Mouse (Mus musculus) myocyte (in vitro differentiated cells): Measurements from ENCODE around the gene Mrpl45. TPM values are rescaled to one million over a fixed set of nuclear protein-coding genes. Genes with fewer than 3 reads are reported as not detected.

ENCODE experiments used
- H3K27me3 ChIP-seq: one replicate; pipeline ENCODE4 v1.6.1; 2011; ENCODE audit not compliant: control insufficient read depth, insufficient read depth, insufficient read length
- H3K36me3 ChIP-seq: one replicate; pipeline ENCODE4 v1.6.1; 2011; ENCODE audit not compliant: control insufficient read depth, insufficient read depth
- H3K4me2 ChIP-seq: one replicate; pipeline ENCODE4 v1.6.1; 2011; ENCODE audit warnings: low read depth, control low read depth
- H3K4me3 ChIP-seq: one replicate; pipeline ENCODE4 v1.5.1; 2011; ENCODE audit warnings: mild to moderate bottlenecking, control low read depth, moderate library complexity
- H3K79me2 ChIP-seq: one replicate; pipeline ENCODE4 v1.6.1; 2011; ENCODE audit not compliant: control insufficient read depth, insufficient read depth
- H3ac ChIP-seq: one replicate; pipeline ENCODE4 v1.6.1; 2011; ENCODE audit not compliant: control insufficient read depth, insufficient read length
- CEBPB ChIP-seq: IDR thresholded peaks from 2 replicates; pipeline ENCODE4 v1.6.1; 2011; ENCODE audit warnings: mild to moderate bottlenecking, moderate library complexity; ENCODE audit not compliant: poor library complexity, insufficient read depth, severe bottlenecking
- E2F4 ChIP-seq: IDR thresholded peaks from one replicate; pipeline ENCODE4 v1.6.1; 2011; ENCODE audit warnings: mild to moderate bottlenecking, control low read depth, moderate library complexity; ENCODE audit not compliant: insufficient read depth
- MAX ChIP-seq: IDR thresholded peaks from one replicate; pipeline ENCODE4 v1.6.1; 2011; ENCODE audit warnings: low read depth, mild to moderate bottlenecking, control low read depth
- MYOD1 ChIP-seq, 3 experiments: IDR thresholded peaks; one replicate each; pipeline ENCODE4 v1.6.1; 2011; ENCODE audit warnings: control low read depth in 2 of 3, low read depth in 2 of 3, mild to moderate bottlenecking in 2 of 3, moderate library complexity in 1 of 3; ENCODE audit not compliant: insufficient read length in 2 of 3, control insufficient read depth in 1 of 3
- MYOG ChIP-seq, 3 experiments: IDR thresholded peaks; one replicate each; pipeline ENCODE4 v1.6.1; 2011; ENCODE audit warnings: control low read depth in 2 of 3, low read depth in 2 of 3, mild to moderate bottlenecking in 2 of 3; ENCODE audit not compliant: insufficient read length in 2 of 3, control insufficient read depth in 1 of 3, insufficient read depth in 1 of 3
- POLR2A ChIP-seq: IDR thresholded peaks from one replicate; pipeline ENCODE4 v1.6.1; 2011; ENCODE audit warnings: low read depth, mild to moderate bottlenecking, control low read depth, moderate library complexity; ENCODE audit not compliant: insufficient read length
- POLR2AphosphoS2 ChIP-seq: IDR thresholded peaks from one replicate; pipeline ENCODE4 v1.6.1; 2011; ENCODE audit warnings: low read depth, control low read depth; ENCODE audit not compliant: insufficient read length
- REST ChIP-seq: IDR thresholded peaks from one replicate; pipeline ENCODE4 v1.6.1; 2011; ENCODE audit warnings: mild to moderate bottlenecking, control low read depth, moderate library complexity; ENCODE audit not compliant: insufficient read depth, insufficient read length
- SRF ChIP-seq: IDR thresholded peaks from one replicate; pipeline ENCODE4 v1.6.1; 2011; ENCODE audit warnings: low read depth; ENCODE audit not compliant: control insufficient read depth, insufficient read length
- TCF12 ChIP-seq: IDR thresholded peaks from one replicate; pipeline ENCODE4 v1.6.1; 2011; ENCODE audit warnings: mild to moderate bottlenecking, control low read depth; ENCODE audit not compliant: poor library complexity, insufficient read depth, severe bottlenecking
- TCF3 ChIP-seq: IDR thresholded peaks from one replicate; pipeline ENCODE4 v1.6.1; 2011; ENCODE audit warnings: low read depth, control low read depth; ENCODE audit not compliant: insufficient read length
- USF1 ChIP-seq: IDR thresholded peaks from one replicate; pipeline ENCODE4 v1.6.1; 2011; ENCODE audit warnings: low read depth, mild to moderate bottlenecking, control low read depth, moderate library complexity
- polyA plus RNA-seq: library from polyadenylated mRNA; unstranded; fragments of >200 nt; fragmentation: generic; extraction: Trizol; gene quantifications from one replicate; pipeline ENCODE4 v1.2.1, GENCODE M21; 2012; ENCODE audit warnings: missing spikeins

The Mrpl45 gene
- polyA plus RNA-seq, 1 experiment = 36.3 TPM

GRCm38 (mm10) chr11:97285852-97286775, 29.4 kb upstream of the Mrpl45 start:
- no peaks in the 10 kb centered on the region for H3K27me3 ChIP-seq

GRCm38 (mm10) chr11:97286973-97287372, 28.5 kb upstream of the Mrpl45 start:
- Histone ChIP-seq H3K79me2 (no peaks in the 10 kb centered on the region), H3K4me3 (no peak overlapping the region), H3K36me3 (no peaks in the 10 kb centered on the region), H3ac (no peak overlapping the region), H3K4me2 (no peak overlapping the region), H3K27me3 (no peaks in the 10 kb centered on the region)
- no peak for TF ChIP-seq CEBPB

More at GRCm38 (mm10) chr11:97285852-97286775, 29.4 kb upstream of the Mrpl45 start:
- Histone ChIP-seq H3K79me2 (no peaks in the 10 kb centered on the region), H3ac (no peak overlapping the region), H3K4me2 (peak overlapping the region; percentile 22), H3K36me3 (no peaks in the 10 kb centered on the region), H3K4me3 (no peak overlapping the region)
- TF ChIP-seq POLR2AphosphoS2 (no peak), POLR2A (no peak), REST (no peak), CEBPB (peak; percentile 75), TCF3 (peak; percentile 40), TCF12 (peak; percentile 62), E2F4 (no peak), USF1 (no peak), MYOG (IDR thresholded peaks at IDR 0.05; ENCODE audit: control insufficient read depth in 1 of 3, insufficient read depth in 1 of 3, insufficient read length in 2 of 3, low read depth in 2 of 3) (peak in 2 of 3 experiments; percentile 32 to 84), SRF (no peak), MAX (peak; percentile 8), MYOD1 (IDR thresholded peaks at IDR 0.05; ENCODE audit: control insufficient read depth in 1 of 3, insufficient read length in 2 of 3, low read depth in 2 of 3) (peak; percentile 81 to 98 (median 96))

GRCm38 (mm10) chr11:97287643-97288042, 27.9 kb upstream of the Mrpl45 start:
- Histone ChIP-seq H3ac (no peak overlapping the region), H3K79me2 (no peaks in the 10 kb centered on the region), H3K36me3 (no peaks in the 10 kb centered on the region), H3K27me3 (no peaks in the 10 kb centered on the region), H3K4me2 (no peak overlapping the region), H3K4me3 (no peak overlapping the region)
- TF ChIP-seq MYOG (IDR thresholded peaks at IDR 0.05; ENCODE audit: control insufficient read depth in 1 of 3, insufficient read depth in 1 of 3, insufficient read length in 2 of 3, low read depth in 2 of 3) (no peak), TCF12 (no peak), CEBPB (no peak), POLR2A (no peak), MAX (no peak), TCF3 (no peak), USF1 (no peak), E2F4 (no peak), SRF (no peak), POLR2AphosphoS2 (no peak), REST (no peak), MYOD1 (IDR thresholded peaks at IDR 0.05; ENCODE audit: control insufficient read depth in 1 of 3, insufficient read length in 2 of 3, low read depth in 2 of 3) (no peak)

DNA sequence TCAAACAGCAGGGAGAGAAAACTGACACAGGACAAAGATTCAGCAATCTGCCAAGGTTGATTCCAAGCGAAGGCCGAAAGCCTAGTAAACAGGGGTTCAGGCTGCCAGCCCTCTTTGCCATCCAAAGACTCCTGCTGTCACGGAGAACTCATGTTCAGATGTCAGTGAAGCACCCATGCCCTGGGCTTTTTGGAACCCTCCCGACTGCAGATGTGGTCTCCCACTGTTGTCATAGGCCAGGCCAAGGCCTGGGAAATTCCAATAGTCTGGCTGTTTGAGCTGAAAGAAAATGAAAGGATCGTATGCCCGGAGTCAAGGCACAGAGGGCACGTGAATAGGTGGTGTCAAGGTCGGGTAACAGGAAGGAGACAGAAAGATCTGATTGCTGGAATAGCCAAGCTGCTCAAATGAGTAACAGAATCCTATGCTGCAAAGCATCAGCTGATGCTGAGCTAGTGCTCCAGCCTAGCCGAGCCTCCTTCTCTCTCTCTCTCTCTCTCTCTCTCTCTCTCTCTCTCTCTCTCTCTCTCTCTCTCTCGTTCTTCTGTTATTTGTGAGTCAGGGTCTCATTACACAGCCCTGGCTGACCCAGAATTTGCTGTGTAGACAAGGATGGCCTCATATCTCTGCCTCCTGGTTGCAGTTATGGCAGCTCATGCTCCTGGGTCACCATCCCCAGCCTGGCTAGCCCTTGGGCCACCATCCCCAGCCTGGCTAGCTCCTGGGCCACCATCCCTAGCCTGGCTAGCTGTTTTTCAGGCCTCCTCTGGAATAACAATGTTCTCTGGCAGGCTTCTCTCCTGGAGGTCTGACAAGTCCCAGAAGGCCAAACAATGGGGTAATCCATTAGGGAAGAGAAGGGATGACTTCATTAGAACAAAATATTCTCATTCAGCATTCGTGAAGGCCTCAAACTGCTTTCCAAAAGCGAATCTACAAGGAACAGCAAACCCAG, 26.0 kb upstream of the Mrpl45 start:
- Histone ChIP-seq H3K4me3 (no peak overlapping the region), H3K36me3 (no peaks in the 10 kb centered on the region), H3K27me3 (no peaks in the 10 kb centered on the region), H3K4me2 (no peak overlapping the region), H3ac (no peak overlapping the region), H3K79me2 (no peaks in the 10 kb centered on the region)
- TF ChIP-seq REST = no peak
- no peak for TF ChIP-seq TCF3
- TF ChIP-seq POLR2A = no peak
- TF ChIP-seq SRF = no peak
- TF ChIP-seq USF1 = no peak
